Mouse (Mus musculus): ENCODE measurements around the gene Pifo.
A peak's percentile ranks its signal among the peaks of the same experiment; 100 is the strongest.
"Not testable (repeated sequence)": the region's sequence is repeated elsewhere in the genome, so short reads cannot be mapped to it uniquely, and the experiment has no call there.

The Pifo gene

DNA sequence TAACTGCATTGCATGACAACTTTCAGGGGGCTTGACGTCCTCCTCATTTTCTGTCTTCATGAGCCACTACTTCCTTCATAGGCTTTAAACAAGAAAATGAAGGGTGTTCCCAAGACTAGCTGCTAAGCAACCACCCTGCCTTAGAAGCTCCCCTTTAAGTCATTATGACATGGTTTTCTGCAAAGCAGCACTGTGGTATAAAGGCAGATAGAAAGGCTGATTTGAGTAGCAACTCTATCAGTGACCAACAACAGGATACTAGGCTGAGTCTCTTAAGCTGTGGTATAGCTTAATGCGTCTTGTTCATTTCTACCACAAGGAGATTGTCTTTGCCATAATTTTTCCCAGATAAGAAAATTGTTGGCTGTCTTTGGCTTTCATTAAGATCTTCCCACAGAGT, at the start of gene Pifo:
Pifo (minus strand) TSS at position 101 of the 400 bp plus-strand sequence.
- no peak for DNase-seq (ENCODE audit: low spot score)

GRCm38 (mm10) chr3:106057966-106058365, 43.5 kb upstream of the Pifo start:
- DNase-seq (ENCODE audit: low spot score) = no peak

GRCm38 (mm10) chr3:106051896-106052295, 37.5 kb upstream of the Pifo start:
- no peak for DNase-seq (ENCODE audit: low spot score)

GRCm38 (mm10) chr3:106040306-106040705, 25.9 kb upstream of the Pifo start:
- no peak for DNase-seq (ENCODE audit: low spot score)

DNA sequence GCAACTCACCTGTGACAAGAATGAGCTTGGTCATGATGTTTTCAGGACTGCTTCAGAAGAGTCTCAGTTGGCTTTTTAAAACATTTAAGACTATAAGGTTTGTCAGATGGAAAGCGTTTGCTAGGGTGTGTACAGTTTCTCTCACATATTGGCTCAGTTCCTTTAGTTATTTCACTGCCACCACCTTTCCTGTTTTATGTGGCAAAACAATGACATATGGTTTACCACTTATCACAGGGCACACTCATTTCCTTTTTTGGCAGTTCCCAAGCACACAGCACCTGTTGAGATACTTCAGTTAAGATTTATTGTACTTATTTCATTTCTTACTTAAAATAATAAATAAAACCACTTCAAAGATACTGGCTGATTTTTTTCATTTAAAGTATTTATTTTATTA, 18.3 kb upstream of the Pifo start, which contains the start of gene Chil5:
Chil5 (minus strand) TSS at position 34 of the 400 bp plus-strand sequence.
- no peak for DNase-seq (ENCODE audit: low spot score)

- DNase-seq (ENCODE audit: low spot score) = no peak
Observed at GRCm38 (mm10) chr3:106024135-106024534, 9.7 kb upstream of the Pifo start.

DNA sequence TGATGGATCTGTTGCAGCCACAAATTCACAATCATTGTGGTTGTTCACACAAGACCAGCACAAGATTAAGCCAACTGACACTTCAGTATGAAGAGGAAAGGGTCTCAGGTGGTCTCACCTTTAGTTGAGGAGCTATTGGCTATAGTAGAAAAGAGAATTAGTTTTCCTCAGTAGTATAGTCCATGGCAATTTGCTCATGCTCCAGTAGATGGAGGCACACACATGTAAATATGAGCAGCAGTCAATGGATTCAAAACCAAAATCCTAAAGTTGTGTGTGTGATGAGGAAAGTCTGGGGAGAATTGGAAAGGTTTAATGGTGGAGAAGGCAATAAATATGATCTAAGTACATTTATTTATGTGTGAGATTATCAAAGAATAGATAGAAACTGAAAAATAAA, 7.4 kb upstream of the Pifo start:
- no peak for DNase-seq (ENCODE audit: low spot score)

DNA sequence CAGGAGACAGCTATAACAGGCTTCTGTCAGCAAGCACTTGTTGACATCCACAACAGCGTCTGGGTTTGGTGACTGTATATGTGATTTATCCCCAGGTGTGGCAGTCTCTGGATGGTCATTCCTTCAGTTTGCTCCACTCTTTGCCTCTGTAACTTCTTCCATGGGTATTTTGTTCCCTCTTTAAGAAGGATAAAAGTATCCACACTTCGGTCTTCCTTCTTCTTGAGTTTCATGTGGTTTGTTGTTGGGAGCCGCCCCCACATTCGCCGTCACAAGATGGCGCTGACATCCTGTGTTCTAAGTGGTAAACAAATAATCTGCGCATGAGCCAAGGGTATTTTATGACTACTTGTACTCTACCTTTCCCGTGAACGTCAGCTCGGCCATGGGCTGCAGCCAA, 11.1 kb downstream of the Pifo start:
- not testable (repeated sequence) for DNase-seq (ENCODE audit: low spot score)

- DNase-seq (ENCODE audit: low spot score) = peak; percentile 37
Observed at GRCm38 (mm10) chr3:106001416-106002370, 12.8 kb downstream of the Pifo start.

DNA sequence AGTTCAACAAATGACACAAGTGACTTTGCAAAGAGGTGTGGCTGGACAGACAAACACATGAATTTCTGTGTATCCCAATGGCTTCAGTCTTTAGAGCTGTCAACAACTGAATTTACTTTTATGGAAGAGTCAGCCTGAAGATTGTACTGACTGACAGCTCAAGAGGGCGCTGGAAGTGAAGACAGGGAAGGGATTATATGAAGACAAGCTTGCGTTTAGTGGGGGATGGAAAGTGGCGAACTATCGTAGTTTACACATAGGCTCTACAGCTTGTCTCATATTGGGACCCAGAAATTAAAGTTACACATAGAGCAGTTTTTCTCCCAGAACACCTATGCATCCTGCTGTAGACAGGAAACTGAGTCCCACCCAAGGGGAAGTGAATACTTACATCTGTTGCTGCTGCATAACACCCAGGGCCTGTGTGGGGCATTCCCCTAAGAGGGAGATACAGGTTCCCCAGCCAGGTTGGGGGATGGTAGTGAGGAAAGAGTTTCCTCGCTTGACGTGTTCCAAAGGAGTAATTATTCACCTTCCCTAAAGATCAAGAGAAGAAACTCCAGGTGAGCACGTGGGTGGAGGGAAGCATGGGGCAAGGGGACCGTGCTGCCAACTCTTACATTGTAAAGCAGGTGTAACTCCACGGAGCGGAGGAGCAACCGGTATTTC, 13.6 kb downstream of the Pifo start:
- no peak for DNase-seq (ENCODE audit: low spot score)

DNA sequence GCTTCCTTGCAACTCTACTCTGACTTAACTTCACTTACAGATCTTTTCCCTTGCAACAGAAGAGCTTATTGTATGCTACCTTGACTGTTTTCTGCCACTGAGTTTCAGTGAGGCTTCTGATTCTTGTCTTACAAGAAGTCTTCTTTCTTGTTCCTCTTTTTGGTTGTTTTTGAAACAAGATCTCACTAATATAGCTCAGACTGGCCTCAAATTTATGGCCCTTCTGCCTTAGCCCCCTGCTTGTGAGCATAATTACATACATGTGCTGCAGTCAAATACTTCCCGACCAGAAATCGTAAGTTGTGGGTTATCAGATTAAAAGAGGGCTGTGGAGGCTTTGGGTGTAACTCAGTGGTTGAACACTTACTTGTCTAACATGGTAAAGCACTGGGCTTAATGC, 19.7 kb downstream of the Pifo start:
- no peak for DNase-seq (ENCODE audit: low spot score)

- DNase-seq (ENCODE audit: low spot score) = peak; percentile 23
Observed at GRCm38 (mm10) chr3:105991653-105992283, 22.7 kb downstream of the Pifo start.

DNA sequence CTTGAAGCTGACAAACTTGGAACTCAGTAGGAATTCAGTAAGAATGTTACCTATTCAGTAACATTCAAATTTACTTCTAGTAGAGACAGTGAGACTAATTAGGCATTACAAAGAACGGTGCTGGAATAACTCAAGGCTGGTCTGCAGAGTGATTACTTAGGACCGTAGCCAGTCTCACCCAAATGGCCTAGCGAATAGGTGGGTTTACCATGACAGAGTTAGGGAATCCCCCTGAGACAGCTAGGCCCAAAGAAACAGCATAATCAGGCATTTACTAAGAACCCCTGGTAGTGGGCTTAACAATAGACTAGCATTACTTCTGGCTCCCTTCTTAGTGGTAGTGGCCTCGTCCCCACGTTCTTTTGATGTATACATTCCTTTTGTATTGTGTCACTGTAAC, 24.8 kb downstream of the Pifo start:
- not testable (repeated sequence) for DNase-seq (ENCODE audit: low spot score)

- DNase-seq (ENCODE audit: low spot score) = no peak
Observed at GRCm38 (mm10) chr3:105974174-105974573, 40.3 kb downstream of the Pifo start.

GRCm38 (mm10) chr3:105973411-105973810, 41.0 kb downstream of the Pifo start, which contains the start of gene Ovgp1:
Gene Ovgp1, plus strand, starts transcription at chr3:105973711.
- DNase-seq (ENCODE audit: low spot score) = no peak

GRCm38 (mm10) chr3:105971831-105972446, 42.5 kb downstream of the Pifo start:
- DNase-seq (ENCODE audit: low spot score) = no peak

- no peak for DNase-seq (ENCODE audit: low spot score)
Observed at GRCm38 (mm10) chr3:105960700-105961099, 53.7 kb downstream of the Pifo start.

GRCm38 (mm10) chr3:105959999-105960398, 54.4 kb downstream of the Pifo start, which contains the start of gene Atp5f1:
Gene Atp5f1, minus strand, starts transcription at chr3:105960099.
- DNase-seq (ENCODE audit: low spot score) = no peak

DNA sequence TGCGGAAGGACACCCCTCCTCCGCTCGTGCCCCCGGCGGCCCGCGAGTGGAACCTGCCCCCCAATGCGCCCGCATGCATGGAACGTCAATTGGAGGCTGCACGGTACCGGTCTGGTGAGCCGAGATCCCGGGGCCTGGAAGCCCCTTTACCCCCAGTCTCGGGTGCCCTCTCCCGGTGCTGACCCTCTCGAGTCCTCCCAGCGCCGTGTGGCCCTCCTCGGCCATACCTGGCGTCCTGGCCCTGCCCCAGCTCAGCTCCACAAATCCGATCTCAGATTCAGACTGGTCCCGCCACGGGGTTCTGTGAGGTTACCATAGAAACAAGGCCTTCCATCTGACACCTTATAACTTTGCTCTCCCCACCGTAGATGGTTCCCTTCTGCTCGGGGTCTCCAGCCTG, 54.9 kb downstream of the Pifo start:
- no peak for DNase-seq (ENCODE audit: low spot score)

DNA sequence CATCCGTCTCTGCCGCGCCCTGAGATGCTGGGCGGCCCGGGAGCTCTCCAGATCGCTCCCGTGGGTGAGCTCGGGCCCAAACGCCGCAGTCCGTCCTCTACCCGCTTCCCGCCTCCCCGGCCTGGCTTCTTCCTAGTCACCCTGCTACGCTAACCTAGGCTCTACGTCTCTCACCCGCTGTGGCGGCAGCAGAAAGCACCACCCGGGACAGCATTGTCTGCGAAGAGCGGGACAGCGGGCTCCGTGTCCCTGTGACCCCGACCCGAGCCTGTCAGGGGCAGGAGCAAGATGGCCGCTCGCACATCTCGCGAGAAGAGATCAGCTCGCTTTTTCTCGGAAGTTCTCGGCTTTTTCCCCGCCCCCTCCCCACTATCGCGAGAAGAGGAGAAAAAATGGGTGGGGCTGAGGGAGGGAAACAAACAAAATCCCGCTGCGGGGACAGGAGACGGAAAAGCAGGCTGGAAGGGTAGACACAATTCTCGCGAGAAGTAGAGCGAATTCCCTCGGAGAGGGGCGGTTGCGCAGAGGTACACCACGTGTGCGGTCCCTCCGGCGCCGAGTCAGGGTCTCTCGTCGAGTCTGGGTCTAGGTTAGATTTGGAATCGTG, 55.4 kb downstream of the Pifo start, which contains the start of gene Wdr77:
Wdr77 (plus strand) TSS at position 396 of the 607 bp plus-strand sequence.
- peak; percentile 99 for DNase-seq (ENCODE audit: low spot score)

GRCm38 (mm10) chr3:105958204-105958603, 56.2 kb downstream of the Pifo start:
- no peak for DNase-seq (ENCODE audit: low spot score)

Measured in spleen, adult 12 weeks (tissue).